In the genomic region with DNA sequence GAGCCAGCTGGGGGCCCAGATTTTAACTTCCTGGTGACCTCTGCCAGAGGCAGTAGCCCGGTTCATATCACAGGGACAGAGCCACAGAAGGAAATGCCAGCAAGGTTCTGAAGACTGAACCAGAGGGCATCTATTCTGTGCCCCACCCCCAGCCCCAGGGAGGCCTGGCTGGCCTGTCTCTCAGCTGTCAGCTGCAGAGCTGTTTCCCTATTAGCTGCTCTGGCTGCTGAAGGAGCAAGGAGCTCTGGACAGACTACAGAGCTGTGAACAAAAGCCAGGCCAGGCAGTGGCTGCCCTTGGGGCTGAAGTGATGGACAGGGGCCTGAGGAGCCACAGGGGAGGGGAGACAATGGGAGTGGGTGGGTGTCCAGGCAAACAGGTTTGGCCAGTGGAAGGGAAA, we compare ENCODE assay signal across 9 mouse cellular contexts. TPM values are rescaled to one million over a fixed set of nuclear protein-coding genes. Genes with fewer than 3 reads are reported as not detected.
DNase-seq lines count a peak whose midpoint lies in the region; ATAC-seq lines count a peak whose summit lies in the region.
"Had no signal": no experiment of that assay in that cellular context is flagged by ENCODE, and none has a peak within 500 bp of the region (broad histone marks: within the 10 kb centered on the region; RNA-seq: fewer than 3 reads in every experiment).

No protein-coding gene starts in this region.

- H3K27ac ChIP-seq in embryonic facial prominence, embryonic 15.5 days (replicated peaks) = peak overlapping the region; percentile 74; the same call in 1 of the 2 replicates
- H3K27ac ChIP-seq in midbrain, embryonic 13.5 days = peak overlapping the region; percentile 28; the same call in 1 of the 2 replicates

- no peaks in the 10 kb centered on the region for H3K36me3 ChIP-seq in embryonic facial prominence, embryonic 15.5 days
- H3K36me3 ChIP-seq in midbrain, embryonic 13.5 days = no peaks in the 10 kb centered on the region

- DNase-seq in cerebellum, adult 11-12 months = peak; percentile 62
- no peak for DNase-seq in cerebellum, postnatal 4 days (ENCODE audit: low spot score in 2 of 2)
- DNase-seq in layer of hippocampus, adult 9-11 months = peak; percentile 51
- DNase-seq in layer of hippocampus, postnatal 10 days (ENCODE audit: low spot score in 2 of 2) = no peak
- no peak for DNase-seq in spleen, postnatal 14 days (ENCODE audit: low spot score in 2 of 2)
- DNase-seq in urinary bladder, postnatal 10 days (ENCODE audit: low spot score) = no peak
- DNase-seq: kidney, adult 2 months had no signal

- no peaks in the 10 kb centered on the region; the same call in 1 of the 2 replicates for H3K27me3 ChIP-seq in embryonic facial prominence, embryonic 15.5 days
- peaks cover 32% of the 10 kb centered on the region for H3K27me3 ChIP-seq in midbrain, embryonic 13.5 days

- peaks cover 74% of the 10 kb centered on the region for H3K4me1 ChIP-seq in embryonic facial prominence, embryonic 15.5 days
- H3K4me1 ChIP-seq in midbrain, embryonic 13.5 days (replicated peaks) = peaks cover 53% of the 10 kb centered on the region

- H3K4me3 ChIP-seq in embryonic facial prominence, embryonic 15.5 days (replicated peaks) = no peak overlapping the region
- H3K4me3 ChIP-seq in midbrain, embryonic 13.5 days (replicated peaks) = no peak overlapping the region

- H3K4me2 ChIP-seq in embryonic facial prominence, embryonic 15.5 days (replicated peaks) = no peak overlapping the region
- H3K4me2 ChIP-seq in midbrain, embryonic 13.5 days (replicated peaks) = no peak overlapping the region

- 8% methylated on average over 1 of the region's 1 CpGs for WGBS in embryonic facial prominence, embryonic 15.5 days
- WGBS in midbrain, embryonic 13.5 days = 22% methylated on average over 1 of the region's 1 CpGs

- no peaks in the 10 kb centered on the region for H3K9me3 ChIP-seq in embryonic facial prominence, embryonic 15.5 days (replicated peaks)
- no peaks in the 10 kb centered on the region for H3K9me3 ChIP-seq in midbrain, embryonic 13.5 days

- no peak overlapping the region for H3K9ac ChIP-seq in embryonic facial prominence, embryonic 15.5 days
- H3K9ac ChIP-seq in midbrain, embryonic 13.5 days (replicated peaks) = peak overlapping the region; percentile 2; the same call in 1 of the 2 replicates

- ATAC-seq in embryonic facial prominence, embryonic 15.5 days (ENCODE audit: insufficient number of reproducible peaks, low FRiP score, low TSS enrichment, low read depth) = no peak
- no peak for ATAC-seq in midbrain, embryonic 13.5 days

RNA-seq across cellular contexts. Expression of a gene that starts 15.5 kb away (rescaled TPM):
- 1 to 10 TPM; 8.4 to 9.8 TPM for total RNA-seq in layer of hippocampus, postnatal 10 days (2021)
- 7.5 and 7.9 TPM in 2 replicates for polyA plus RNA-seq in embryonic facial prominence, embryonic 15.5 days (2015; fragmentation: Nextera tagmentation; extraction: Ambion mirVana)
- 3.1 and 4.0 TPM in 2 replicates for polyA plus RNA-seq in midbrain, embryonic 13.5 days (2015; fragmentation: Nextera tagmentation; extraction: Ambion mirVana)

Comparison
In these comparisons a context has a peak if more than half of its experiments do, and no peak if none do; other contexts are left out.
1. DNase-seq: peak in cerebellum, adult 11-12 months (single experiment) and layer of hippocampus, adult 9-11 months (single experiment); none in cerebellum, postnatal 4 days (0 of 2), layer of hippocampus, postnatal 10 days (0 of 2), spleen, postnatal 14 days (0 of 2) and urinary bladder, postnatal 10 days (single experiment).